Mouse (Mus musculus): ENCODE data around the gene Nr0b2. TPM values are rescaled to one million over a fixed set of nuclear protein-coding genes. Genes with fewer than 3 reads are reported as not detected.
A peak's percentile ranks its signal among the peaks of the same experiment; 100 is the strongest.

The Nr0b2 gene
- total RNA-seq, 2 experiments from 2014 or later: not detected

- DNase-seq (ENCODE audit: low spot score in 2 of 2): no peak
These were observed 6.7 kb downstream of the Nr0b2 start for GRCm38 (mm10) chr4:133559846-133560245.

GRCm38 (mm10) chr4:133561622-133562021, 8.4 kb downstream of the Nr0b2 start:
- no peak for DNase-seq (ENCODE audit: low spot score in 2 of 2)

- DNase-seq (ENCODE audit: low spot score in 2 of 2): no peak
These were observed 10.0 kb downstream of the Nr0b2 start for GRCm38 (mm10) chr4:133563123-133563571.

DNA sequence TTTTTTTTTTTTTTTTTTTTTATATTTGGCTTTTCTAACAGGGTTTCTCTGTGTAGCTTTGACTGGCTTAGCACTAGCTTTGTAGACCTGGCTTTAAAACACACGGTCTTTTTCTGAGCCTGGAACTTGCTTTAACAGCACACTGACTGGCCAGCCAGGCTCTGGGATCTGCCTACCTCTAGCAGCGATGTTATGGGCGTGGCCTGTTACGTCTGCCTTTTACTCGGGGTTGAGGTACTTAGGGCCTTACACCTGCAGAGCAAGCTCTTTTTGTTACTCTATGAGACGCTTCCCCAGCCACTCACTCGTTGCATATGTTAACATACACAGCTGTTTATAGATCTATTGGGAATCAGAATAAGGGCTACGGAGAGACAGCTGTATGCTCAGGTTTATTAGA, 14.1 kb downstream of the Nr0b2 start:
- DNase-seq (ENCODE audit: low spot score in 2 of 2): no peak

DNA sequence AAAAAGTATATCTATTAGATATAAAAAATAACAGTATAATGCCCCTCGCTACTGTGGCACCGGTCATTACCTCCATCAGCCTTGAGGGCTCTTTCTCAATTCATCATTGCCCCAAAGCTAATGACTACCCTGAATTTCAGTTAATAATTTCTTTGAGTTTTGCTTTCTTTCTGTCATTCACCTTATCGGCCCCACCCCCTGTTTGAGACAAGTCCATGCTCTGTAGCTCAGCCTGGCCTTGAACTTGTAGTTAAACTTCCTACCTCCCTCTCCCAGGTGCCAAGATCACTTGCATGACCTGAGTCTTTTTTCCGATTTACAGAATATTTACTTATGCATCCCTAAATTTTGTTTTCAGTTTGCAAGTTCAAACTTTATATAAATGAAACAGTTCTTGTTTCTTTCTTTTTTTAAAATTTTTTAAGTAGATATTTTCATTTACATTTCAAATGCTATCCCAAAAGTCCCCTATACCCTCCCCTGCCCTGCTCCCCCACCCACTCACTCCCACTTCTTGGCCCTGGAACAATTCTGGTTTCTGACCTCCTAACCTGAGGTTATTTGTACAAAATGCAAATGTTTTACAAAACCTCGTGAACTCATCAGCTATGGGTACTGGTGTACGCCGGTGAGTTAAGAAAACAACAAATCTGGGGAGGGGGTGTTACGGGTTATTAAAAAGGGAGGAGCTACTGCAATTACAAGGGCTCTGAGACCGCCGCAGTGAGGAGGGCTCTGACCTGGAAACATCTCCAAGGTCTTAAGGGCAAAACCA, 16.3 kb downstream of the Nr0b2 start:
- DNase-seq (ENCODE audit: low spot score in 2 of 2): no peak

GRCm38 (mm10) chr4:133570066-133570466, 16.9 kb downstream of the Nr0b2 start:
- DNase-seq (ENCODE audit: low spot score in 2 of 2): no peak

GRCm38 (mm10) chr4:133574070-133574842, 21.1 kb downstream of the Nr0b2 start, which contains the start of gene Gpatch3:
Gene Gpatch3 (plus strand): TSS chr4:133574745.
- peak; percentile 83 to 92 for DNase-seq (ENCODE audit: low spot score in 2 of 2)

DNA sequence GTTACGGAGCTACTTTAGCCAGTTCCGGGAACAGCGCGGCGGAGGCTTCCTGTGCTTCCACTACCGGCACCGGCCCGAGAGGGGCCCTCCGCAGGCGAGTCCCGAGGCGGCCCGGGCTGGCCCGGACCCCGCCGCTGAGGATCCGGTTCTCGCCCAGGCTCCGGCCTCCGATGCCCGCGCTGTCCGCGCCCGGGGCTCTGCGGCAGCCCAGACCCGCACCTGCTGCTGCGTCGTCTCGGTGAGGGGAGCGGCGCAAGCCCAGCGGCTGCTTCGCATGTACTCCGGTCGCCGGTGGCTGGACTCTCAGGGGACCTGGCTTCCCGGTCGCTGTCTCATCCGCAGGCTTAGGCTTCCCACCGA, 21.6 kb downstream of the Nr0b2 start:
- DNase-seq (ENCODE audit: low spot score in 2 of 2): no peak

- DNase-seq (ENCODE audit: low spot score in 2 of 2): no peak
These were observed 24.8 kb downstream of the Nr0b2 start for GRCm38 (mm10) chr4:133577983-133578382.

DNA sequence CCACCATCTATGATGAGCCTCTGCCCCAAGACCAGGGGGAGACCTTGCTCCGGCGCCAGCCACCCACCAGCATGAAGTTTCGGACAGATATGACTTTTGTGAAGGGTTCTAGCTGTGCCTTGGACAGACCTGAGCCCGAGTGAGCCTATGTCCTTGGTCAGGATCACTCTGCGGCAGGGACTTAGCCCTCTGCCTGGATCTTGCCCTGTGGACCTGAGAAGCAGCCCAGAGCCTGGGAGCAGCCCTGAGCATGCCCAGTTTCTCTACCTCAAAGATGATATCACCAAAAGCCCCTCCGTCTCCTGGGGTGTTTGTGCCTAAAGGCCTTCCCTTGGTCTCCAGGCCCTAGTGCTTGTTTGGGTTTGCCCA, 30.5 kb downstream of the Nr0b2 start:
- no peak for DNase-seq (ENCODE audit: low spot score in 2 of 2)

GRCm38 (mm10) chr4:133584059-133584951, 31.1 kb downstream of the Nr0b2 start, which contains the start of gene Gpn2:
Gene Gpn2 (plus strand): TSS chr4:133584362.
- peak in 1 of 2 experiments; percentile 78 for DNase-seq (ENCODE audit: low spot score in 2 of 2)

DNA sequence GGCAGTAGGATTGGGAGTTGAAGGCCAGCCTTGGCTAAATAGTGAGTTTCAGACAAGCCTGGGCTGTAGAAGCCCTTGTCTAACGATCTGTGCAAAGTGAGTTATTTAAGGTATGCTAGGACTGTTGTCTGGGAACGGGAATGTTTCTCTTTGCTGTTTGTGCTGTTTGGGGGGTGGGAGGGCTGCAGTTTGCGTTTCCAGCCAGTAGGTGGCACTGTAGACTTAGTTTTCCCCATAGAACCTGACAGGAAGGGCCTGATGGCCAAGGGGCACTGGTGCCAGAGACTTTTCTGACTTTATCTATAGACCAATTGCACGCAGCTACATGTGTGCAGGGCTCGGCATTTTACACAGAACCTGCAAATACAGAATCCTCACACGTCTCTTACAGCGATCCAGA, 39.4 kb downstream of the Nr0b2 start:
- DNase-seq (ENCODE audit: low spot score in 2 of 2): peak in 1 of 2 experiments; percentile 55

DNA sequence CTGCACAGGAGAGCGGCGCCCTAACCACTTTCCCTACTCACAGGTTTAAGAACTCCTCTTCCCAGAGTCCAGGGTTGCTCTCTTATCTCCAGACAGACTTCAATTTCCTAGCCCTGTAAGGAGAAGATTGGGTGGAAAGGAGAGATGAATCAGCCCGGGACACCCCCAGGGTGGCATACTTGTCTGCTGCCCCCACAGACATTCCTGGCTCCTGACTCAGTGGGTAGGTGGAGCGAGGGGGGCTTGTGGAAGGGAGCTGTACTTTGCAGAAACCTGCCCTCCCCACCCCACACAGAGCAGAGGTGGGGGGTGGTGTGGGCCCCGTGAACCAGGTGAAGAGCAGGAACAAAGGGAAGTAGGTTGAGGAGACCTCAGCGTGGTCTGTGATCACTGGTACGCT, 42.4 kb downstream of the Nr0b2 start:
- DNase-seq (ENCODE audit: low spot score in 2 of 2): no peak

GRCm38 (mm10) chr4:133596084-133596483, 42.9 kb downstream of the Nr0b2 start:
- no peak for DNase-seq (ENCODE audit: low spot score in 2 of 2)

GRCm38 (mm10) chr4:133598616-133599015, 45.4 kb downstream of the Nr0b2 start:
- DNase-seq (ENCODE audit: low spot score in 2 of 2): no peak

GRCm38 (mm10) chr4:133599116-133599515, 45.9 kb downstream of the Nr0b2 start:
- DNase-seq (ENCODE audit: low spot score in 2 of 2): no peak

- peak; percentile 80 to 87 for DNase-seq (ENCODE audit: low spot score in 2 of 2)
These were observed 46.4 kb downstream of the Nr0b2 start for GRCm38 (mm10) chr4:133599571-133600073.

GRCm38 (mm10) chr4:133600306-133600705, 47.1 kb downstream of the Nr0b2 start:
- DNase-seq (ENCODE audit: low spot score in 2 of 2): no peak

- no peak for DNase-seq (ENCODE audit: low spot score in 2 of 2)
These were observed 48.6 kb downstream of the Nr0b2 start, which contains the start of gene Sfn for GRCm38 (mm10) chr4:133601721-133602218. Gene Sfn (minus strand): TSS chr4:133602168.

DNA sequence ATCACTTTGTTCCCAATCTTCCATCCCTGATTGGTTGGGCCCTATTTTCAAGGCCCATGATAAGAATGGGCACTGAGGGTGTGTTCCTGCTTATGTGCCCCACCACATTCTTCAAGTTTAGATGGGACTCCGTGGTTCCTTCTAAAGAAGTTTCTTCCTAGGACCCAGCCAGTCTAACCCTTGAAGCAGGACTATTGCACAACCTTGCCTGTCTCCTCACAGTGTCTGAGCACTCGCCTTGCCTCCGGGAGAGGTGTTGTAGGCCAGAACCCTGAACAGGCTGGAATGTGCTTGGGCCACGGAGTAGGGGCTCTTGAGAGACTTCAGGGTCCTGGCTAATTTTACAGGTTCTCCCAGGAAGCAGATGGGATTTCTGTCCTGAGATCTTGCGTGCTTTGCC, 49.9 kb downstream of the Nr0b2 start:
- no peak for DNase-seq (ENCODE audit: low spot score in 2 of 2)

- DNase-seq (ENCODE audit: low spot score in 2 of 2): no peak
These were observed 51.0 kb downstream of the Nr0b2 start for GRCm38 (mm10) chr4:133604175-133604574.
